Mouse (Mus musculus) heart, embryonic 12.5 days (tissue): ENCODE data around the gene Mid1. TPM values are rescaled to one million over a fixed set of nuclear protein-coding genes. Genes with fewer than 3 reads are reported as not detected.
"Not testable (repeated sequence)": the region's sequence is repeated elsewhere in the genome, so short reads cannot be mapped to it uniquely, and the experiment has no call there.

Source experiments
- ATAC-seq: fragments of 200-750 bp; cut with Nextera tagmentation; 2 replicates; pipeline ENCODE4 v1.8.0; 2017; ENCODE audit warnings: moderate TSS enrichment, moderate library complexity; ENCODE audit not compliant: insufficient number of reproducible peaks, low FRiP score
- H3K27ac ChIP-seq: fragments of 300-500 bp; sonication (generic); 2 replicates; pipeline ENCODE4 v1.5.1; 2016; ENCODE audit warnings: mild to moderate bottlenecking, moderate library complexity; ENCODE audit not compliant: poor library complexity, severe bottlenecking
- H3K27me3 ChIP-seq: fragments of 300-500 bp; sonication (generic); replicated peaks from 2 replicates; pipeline ENCODE4 v1.6.1; 2016; ENCODE audit warnings: mild to moderate bottlenecking, moderate library complexity
- H3K36me3 ChIP-seq: fragments of 300-500 bp; sonication (generic); 2 replicates; pipeline ENCODE4 v1.6.1; 2016; ENCODE audit warnings: mild to moderate bottlenecking, moderate library complexity
- H3K4me1 ChIP-seq: fragments of 300-500 bp; sonication (generic); replicated peaks from 2 replicates; pipeline ENCODE4 v1.6.1; 2016; ENCODE audit warnings: mild to moderate bottlenecking
- H3K4me2 ChIP-seq: fragments of 300-500 bp; sonication (generic); 2 replicates; pipeline ENCODE4 v1.6.1; 2016; ENCODE audit warnings: mild to moderate bottlenecking, moderate library complexity
- H3K4me3 ChIP-seq: fragments of 300-500 bp; sonication (generic); 2 replicates; pipeline ENCODE4 v1.5.1; 2016; ENCODE audit warnings: mild to moderate bottlenecking
- H3K9ac ChIP-seq: fragments of 300-500 bp; sonication (generic); 2 replicates; pipeline ENCODE4 v1.6.1; 2016; ENCODE audit warnings: mild to moderate bottlenecking, moderate library complexity
- H3K9me3 ChIP-seq: fragments of 300-500 bp; sonication (generic); replicated peaks from 2 replicates; pipeline ENCODE4 v1.6.1; 2016; ENCODE audit warnings: mild to moderate bottlenecking, moderate library complexity
- WGBS: fragments of 180-500 bp; shearing (Covaris S2); methylation state at CpG from one replicate; pipeline ENCODE4 v1.1.7; 2016; 5-methylcytosine and 5-hydroxymethylcytosine counted together
- polyA plus RNA-seq: library from polyadenylated mRNA; unstranded; fragments of >200 nt; fragmentation: Nextera tagmentation; extraction: Ambion mirVana; gene quantifications from 2 replicates; pipeline ENCODE4 v1.2.1, GENCODE M21; 2016

The Mid1 gene
- polyA plus RNA-seq, 1 experiment from 2014 or later: 7.7 TPM

DNA sequence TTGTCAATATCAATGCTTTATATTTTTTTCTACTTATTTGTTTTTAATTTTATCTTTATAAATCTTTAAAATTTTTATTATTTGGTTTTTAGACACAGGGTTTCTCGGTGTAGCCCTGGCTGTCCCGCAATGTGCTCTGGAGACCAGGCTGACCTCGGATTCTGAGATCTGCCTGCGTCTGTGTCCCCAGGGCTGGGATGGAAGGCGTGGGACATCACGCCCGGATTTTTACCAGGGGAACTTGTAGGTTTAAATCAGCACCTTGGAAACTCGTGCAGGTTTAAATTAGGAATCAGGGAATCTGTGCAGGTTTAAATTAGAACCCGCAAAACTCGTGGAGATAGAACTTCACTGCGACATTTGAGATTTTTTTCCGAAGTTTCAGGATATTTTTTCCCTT is 336.2 kb downstream of the Mid1 start:
- not testable (repeated sequence) for H3K4me3 ChIP-seq, H3K27ac ChIP-seq, H3K4me1 ChIP-seq, H3K9ac ChIP-seq, H3K4me2 ChIP-seq, H3K27me3 ChIP-seq, ATAC-seq
- 74% methylated on average over 12 of the region's 12 CpGs for WGBS
- Histone ChIP-seq H3K36me3 (peaks cover 35% of the 10 kb centered on the region), H3K9me3 (peaks cover 35% of the 10 kb centered on the region)

DNA sequence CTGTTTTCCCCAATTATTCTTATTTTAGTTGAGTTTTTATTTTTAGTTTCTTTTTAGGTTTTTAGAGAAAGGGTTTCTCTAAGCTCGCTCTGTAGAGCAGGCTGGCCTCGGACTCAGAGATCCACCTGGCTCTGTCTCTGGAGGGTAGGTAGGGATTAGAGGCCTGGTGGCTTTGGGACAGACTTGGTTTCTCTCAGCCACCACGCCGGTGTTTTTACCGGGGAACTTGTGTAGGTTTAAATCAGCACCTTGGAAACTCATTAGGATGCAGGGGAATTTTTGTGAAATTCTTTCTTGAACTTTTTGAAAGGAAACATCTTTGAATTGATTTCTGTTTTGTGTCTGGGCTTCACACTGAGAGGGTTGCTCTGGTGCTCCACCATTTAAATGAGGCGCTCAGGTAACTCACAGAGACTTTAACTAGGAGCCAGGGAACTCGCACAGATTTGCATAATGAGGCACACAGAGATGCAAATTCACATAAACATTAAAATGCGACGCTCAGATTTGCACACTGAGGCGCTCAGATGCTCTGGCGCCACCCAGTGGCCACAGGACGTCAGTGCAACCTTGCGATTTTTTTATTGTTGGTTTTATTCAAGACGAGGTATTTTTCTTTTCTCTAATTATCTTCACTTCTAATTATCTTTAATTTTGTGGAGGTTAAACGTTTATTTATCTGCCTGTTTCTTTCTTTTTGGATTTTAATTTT is 336.9 kb downstream of the Mid1 start:
- not testable (repeated sequence) for H3K4me1 ChIP-seq, H3K27ac ChIP-seq, H3K4me3 ChIP-seq, H3K9ac ChIP-seq, H3K4me2 ChIP-seq, ATAC-seq, H3K27me3 ChIP-seq
- WGBS: 51% methylated on average over 15 of the region's 15 CpGs
- peaks cover 35% of the 10 kb centered on the region for H3K9me3 ChIP-seq
- peaks cover 33% of the 10 kb centered on the region for H3K36me3 ChIP-seq

Other genes starting within 250 kb of the Mid1 start
- 0.21 and 0.46 TPM in 2 replicates for gene 4933400A11Rik, start 94.4 kb downstream of the Mid1 start, polyA plus RNA-seq